Mouse (Mus musculus) urinary bladder, postnatal 10 days (tissue): ENCODE results near the gene Trpv2.

Experiments
- DNase-seq: peaks from one replicate; pipeline ENCODE4 v3.0.0; 2022; ENCODE audit warnings: low spot score

Trpv2 gene

DNA sequence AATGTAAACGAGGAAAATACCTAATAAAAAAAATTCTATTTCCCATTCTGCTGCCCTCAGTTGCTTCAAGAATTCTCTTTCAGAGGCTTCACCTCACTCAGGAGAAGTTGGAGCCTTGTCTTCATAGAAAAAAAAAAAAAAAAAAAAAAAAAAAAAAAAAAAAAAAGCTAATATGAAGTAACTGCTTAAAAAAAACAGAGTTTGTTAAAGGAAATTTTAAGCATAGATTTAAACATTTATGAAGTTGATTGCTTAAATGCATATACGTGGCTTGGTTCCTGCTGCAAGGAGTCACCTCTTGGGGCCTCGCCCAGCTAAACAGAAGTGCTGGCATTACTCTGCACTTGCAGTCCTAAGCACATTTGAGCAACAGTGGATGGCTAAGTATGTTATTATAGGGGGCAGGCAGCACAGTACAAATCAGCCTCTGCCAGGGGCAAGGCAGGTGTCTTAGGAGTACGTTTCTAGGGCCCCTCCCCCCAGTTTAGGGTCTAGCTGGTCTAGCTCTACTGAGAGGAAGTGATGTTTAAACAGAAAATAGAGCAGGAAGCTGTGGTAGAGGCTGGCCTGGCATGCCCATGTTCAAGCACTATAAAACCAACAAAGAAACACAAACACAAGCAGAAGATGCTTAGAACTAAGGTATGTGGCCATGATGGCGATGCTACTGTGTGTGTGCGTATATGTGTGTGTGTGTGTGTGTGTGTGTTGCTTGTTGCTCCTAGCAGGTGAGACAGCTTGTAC is at the start of gene Trpv2:
Gene Trpv2 (plus strand): TSS at position 528 of the 744 bp plus-strand sequence.
- no peak for DNase-seq

DNA sequence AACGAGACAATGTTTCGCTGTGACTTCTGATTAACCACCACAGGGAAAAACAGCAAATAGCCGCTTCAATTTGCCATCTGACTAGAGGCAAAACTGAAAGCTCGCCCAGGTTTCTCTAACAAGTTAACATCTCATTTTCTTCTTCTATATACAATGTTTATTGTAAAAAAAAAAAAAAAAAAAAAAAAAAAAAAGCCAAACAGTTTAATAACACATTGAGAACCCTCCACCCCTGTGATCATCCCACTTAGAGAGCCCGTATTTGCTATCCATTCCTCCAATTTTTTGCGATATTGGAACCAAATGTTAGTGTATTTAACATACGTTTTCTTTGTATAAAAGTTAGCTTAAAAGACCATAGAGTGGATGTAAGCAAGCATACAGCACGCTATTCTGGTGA is 37.2 kb upstream of the Trpv2 start:
- DNase-seq: no peak

DNA sequence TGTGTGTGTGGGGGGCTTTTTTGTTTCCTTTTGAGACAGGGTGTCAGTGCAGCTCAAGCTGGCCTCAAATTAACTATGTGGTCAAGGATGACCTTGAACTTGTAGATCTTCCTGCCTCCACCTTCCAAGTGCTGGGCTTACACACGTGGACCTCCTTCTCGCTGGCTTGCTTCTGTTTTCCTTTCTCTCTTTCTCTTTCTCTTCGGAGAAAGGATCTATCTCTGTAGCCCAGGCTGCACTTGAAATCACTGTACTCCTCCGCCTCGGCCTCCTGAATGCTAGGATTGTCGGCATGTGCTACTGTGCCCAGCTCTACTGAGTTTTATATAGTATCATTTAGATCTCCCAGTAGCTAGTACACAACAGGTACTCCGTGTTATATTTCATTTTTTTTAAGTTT is 36.7 kb upstream of the Trpv2 start:
- DNase-seq: no peak

DNA sequence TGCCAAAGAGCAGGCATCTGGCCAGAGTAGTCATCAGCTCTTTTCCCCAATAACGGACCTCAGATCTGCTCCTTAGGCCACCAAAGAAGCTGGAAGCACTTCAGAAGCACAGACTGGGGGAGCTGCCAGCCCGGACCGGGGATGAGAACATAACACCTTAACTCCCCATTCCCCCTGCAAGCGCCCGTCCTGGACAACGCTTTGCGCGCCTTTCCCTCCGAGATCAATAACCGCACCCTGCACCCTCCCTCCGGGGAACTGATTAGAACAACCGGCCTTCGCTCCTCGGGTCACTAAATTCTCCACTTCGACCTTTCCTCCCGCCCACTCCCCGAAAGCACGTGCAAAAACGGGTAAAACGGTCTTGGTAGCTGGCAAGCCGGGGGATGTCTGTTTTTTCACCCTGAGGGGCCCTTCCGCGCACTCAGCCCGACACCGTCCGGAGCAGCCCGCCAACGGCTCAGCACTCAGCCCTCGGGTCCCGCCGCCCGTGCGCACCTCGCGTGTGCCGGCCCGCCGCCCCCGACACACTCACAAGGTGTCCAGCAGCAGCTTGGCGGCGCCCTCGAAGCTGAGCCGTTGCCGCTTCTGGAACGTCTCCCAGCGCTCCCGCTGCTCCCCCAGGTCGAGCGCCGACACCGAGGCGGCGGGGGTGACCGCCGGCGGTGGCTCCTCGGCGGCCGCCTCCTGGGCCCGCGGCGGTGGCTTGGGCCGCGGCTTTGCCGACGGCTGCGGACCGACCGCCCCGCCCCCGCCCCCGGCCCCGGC is 35.8 kb upstream of the Trpv2 start:
- no peak for DNase-seq

DNA sequence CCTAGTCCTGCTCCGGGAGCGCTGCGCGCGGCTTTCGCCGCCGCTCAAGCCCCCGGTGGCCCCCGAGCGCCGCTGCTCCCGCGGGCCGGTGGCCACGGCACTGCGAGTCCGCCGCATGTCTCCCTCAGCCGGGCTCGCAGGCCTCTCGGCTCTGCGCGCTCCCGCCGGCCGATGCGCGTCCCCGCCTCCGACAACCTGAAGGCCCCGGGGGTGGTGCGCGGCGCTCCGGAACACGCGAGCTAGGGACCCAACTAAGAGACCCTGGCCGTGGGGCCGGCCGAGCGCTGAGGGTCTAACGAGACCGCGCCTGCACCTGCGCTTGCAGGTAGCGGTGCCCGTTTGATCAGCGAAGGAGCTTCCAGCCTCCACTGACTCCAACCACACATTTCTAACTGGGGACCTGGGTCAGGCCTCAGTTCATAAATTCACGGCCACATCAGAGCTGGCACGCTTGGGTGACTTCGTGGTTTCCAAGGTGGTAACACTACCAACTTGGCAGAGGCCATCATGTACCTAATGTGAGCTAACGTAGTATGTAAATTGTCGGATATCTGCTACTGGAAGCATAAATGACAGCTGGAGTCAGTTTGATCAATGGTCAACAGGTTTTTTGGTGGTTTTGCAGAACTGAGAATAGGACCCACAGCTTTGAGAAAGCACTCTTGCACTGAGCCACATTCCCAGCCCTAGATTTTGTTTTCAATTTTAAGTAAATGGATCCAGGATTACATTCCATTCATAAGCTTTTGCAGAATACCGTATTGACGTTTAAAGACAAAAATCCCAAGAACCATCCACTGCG is 35.0 kb upstream of the Trpv2 start, which contains the start of gene Cenpv:
Gene Cenpv (minus strand): TSS at position 173 of the 802 bp plus-strand sequence.
- DNase-seq: peak; percentile 28

DNA sequence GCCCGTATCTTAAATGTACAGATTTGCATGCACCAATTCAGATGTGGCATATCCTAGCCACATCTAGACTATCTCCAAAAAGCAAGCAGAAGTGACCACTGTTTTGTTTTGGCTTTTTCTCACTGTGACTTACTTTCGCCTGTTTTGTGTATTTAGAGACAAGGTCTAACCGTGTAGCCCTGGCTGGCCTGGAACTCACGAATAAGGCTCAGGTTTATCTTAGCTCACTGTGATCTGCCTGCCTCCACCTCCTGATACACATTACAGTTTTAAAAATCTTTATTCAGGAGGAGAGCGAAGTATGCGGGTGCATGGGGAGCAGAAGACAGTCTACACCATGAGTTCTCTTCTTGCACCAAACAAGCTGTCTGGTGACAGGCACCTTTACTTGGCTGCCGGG is 34.1 kb upstream of the Trpv2 start:
- DNase-seq: no peak

DNA sequence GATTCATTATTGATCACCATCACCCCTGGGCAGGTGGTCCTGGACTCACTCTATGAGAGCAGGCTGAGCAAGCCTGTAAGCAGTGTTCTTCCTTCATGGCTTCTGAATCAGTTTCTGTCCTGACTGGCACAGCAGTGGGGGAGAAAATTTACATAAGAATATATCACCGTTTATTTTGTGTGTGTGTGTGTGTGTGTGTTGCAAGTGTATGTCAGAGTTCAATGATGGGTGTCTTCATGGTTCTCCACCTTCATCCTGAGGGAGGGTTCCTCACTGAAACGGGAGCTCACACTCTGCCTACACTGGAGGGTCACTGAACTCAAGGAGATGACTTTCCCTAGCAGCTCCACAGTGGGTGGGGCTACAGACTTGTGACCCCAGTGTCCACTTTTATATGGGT is 33.3 kb upstream of the Trpv2 start:
- no peak for DNase-seq

DNA sequence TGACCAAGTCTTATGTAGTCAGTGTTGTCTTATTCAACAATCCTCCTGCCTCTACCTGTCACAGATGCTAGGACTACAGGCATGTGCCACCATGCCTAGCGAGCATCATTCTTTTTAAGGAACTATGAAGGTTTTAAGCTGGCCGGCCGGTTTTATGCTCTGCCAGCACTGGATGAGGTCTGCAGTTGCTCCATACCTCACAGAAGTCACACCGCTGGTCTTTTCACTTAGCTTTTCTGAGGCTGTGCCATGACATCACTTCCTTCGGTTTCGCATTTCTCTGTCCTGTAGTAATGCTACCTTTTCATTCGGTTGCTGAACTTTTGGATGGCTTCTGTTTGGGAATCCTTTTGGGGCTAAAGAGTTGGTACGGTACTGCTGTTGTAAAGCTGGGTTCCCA is 32.7 kb upstream of the Trpv2 start:
- no peak for DNase-seq

DNA sequence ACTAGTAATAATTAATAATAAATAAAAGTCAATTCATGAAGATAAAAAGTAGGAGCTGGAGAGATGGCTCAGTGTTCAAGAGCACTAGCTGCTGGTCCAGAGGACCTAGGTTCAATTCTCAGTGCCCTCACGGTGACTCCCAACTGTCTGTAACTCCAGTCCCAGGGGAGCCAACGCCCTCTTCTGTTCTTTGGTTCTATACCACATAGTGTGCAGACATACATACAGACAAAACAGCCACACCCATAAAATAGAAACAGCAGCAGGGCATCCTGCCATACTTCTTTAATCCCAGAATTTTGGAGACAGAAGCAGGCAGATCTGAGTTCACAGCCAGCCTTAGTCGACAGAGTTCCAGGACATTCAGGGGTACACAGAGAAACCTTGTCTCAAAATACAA is 30.3 kb upstream of the Trpv2 start:
- no peak for DNase-seq

DNA sequence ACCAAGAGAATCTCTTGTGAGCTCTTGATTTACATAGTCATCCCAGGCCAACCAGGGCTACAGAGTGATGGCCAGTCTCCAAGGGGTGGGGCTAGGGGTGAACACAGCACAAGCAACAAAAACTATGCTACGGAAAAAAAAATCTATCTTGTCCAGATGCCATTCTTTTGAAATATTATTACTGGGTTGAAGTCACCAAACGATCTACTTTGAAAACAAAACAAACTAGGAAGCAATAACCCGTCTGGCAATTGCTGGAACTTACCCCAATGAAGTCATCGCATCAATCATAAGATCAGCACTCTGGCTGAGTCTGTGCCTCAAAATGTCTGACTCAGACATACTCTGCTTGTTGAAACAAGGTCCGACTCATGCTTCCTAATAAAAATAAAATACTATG is 24.5 kb upstream of the Trpv2 start:
- no peak for DNase-seq

DNA sequence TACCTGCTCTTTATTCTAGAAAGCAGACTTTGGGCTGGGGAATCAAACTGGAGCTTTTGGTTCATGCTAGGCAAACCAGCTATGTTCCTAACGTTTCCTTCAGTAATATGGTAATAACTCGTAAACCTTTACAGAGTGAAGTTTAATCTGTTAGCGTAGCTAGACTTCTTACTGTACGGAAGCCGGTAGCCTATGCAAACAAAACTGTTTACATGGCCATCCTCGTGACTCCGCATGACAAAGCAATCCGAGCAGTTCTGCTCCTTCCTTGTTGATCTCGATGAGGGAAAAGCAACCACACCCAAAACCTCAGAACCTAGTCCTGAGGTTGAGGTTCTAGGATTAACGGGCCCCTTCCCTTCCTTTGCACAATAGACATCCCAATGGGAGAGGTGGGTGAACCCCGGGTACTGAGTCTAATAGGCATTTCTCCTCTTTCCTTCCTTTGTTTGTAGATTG is 24.0 kb upstream of the Trpv2 start:
- DNase-seq: no peak

DNA sequence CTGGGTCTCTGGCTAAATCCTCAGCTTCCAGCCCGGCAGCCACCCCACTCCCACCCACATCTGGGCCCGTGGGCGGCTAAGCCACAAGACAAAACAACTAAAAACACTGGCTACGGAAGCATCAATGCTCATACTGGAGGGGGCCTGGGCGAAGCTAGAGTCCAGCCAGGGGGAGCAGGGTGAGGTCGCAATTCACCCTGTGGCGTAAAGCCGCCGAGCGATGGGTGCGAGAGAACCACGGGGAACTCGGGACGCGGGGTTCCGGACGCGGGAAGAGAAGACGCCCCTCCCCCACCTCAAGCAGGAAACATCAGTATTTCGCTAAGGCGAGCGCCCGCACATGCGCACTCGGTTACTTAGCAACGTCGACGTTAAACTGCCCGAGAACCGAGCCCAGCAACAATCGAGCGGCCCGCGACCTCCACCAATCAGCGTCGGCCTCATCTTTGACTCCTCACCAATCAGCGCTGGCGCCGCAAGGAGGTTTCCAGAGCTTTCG is 23.5 kb upstream of the Trpv2 start, which contains the start of gene Ubb:
Gene Ubb (plus strand): TSS at position 445 of the 499 bp plus-strand sequence.
- peak; percentile 98 for DNase-seq

DNA sequence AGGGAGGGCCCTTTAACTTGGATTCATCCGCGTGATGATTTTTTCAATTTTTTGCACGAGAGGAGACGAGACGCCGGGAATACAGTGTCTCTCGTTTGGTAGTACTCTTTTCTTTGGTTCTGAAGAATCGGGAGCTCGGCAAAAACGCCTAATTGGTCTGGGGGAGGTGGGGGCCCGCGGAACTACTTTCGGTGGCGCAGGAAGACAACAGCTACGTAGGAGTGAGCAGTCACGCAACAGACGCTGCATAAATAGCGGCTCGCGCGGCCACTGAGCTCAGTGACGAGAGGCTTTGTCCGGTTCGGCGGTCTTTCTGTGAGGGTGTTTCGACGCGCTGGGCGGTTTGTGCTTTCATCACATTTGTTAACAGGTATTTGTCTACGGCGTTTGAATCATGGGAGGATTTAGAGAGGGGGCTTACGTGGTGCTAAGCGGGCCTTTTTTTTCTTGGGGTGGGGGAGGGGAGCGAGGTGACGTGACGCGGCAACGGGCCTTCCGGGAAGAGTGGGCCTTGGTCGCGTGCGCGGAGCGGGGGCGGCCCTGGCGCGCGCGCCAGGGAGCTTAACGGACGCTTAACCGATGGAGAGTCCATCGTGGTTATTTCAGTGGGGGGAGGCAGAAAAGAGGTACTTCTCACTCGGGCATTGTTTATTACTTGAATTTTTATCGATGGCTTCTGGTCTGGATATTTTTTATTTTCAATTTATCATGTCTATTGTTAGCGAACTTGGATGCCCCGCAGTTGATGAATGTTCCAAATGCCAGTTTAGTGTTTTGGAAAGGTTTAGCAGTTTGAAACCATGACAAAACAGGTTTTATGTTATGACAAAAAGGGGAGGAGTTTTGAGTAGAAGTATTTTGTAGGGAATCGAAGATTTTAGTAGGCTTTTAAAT is 22.8 kb upstream of the Trpv2 start:
- DNase-seq: peak; percentile 74

DNA sequence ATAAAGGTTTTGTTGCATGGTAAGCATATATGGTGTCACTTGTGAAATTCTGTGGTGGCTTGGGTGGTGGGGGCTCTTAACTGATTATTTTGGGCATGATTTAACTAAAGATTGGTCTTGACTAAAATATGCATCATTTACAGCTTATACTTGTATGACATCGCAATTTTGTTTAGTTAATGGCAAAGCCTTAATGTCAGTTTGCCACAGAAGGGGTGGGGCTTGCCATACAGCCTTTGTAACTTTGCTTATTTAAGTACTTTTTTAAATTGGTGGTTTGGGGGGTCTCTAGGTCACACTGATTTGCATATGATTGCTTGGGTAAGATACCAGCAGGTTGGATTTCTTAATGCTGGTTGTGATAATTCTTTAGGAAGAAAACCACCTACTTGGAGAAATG is 21.1 kb upstream of the Trpv2 start:
- no peak for DNase-seq

DNA sequence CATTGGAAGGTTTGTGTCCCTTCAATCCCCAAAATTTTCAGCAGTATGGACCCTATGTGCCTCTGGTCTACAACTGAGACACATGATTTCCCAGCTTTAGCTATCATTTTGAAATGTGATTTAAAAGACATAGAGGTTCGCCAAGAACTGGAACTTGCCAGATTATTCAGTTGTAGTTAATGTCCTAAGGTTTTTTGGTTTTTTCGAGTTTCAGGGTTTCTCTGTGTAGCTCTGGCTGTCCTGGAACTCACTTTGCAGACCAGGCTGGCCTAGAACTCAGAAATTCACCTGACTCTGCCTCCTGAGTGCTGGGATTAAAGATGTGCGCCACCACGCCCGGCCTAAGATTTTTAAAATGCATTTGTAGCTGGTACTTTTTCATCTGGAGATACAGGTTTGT is 20.7 kb upstream of the Trpv2 start:
- DNase-seq: no peak

DNA sequence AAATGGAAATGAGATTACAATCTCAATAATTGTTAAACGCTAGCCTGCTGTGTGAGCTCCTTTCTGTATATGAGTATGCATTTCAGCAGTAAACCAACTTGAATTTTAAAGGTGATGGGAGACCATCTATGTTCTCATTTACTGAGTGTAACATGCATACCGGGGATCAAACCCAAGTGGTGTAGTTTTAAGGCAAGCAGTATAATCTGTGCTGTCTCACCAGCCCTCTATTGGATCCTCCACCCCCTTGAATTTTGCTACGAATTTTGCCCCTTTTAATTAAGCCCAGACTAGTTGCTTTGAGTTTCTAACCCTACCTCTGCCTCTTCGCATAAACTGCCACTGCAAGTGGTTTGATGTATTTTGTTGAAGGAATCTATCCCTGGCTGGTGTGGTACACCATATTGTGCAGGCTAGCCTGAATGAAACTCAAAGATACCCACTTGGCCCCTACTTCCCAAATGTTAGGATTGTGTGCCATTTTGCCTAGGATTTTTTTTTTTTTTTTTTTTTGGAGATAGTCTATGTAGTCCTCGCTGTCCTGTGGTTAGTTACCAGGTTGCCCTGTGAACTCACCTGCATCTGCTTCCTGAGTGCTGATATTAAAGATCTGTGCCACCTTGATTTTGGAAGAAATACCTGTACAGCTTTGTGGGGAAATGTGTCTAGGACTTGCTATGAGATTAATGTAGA is 20.0 kb upstream of the Trpv2 start:
- DNase-seq: no peak

DNA sequence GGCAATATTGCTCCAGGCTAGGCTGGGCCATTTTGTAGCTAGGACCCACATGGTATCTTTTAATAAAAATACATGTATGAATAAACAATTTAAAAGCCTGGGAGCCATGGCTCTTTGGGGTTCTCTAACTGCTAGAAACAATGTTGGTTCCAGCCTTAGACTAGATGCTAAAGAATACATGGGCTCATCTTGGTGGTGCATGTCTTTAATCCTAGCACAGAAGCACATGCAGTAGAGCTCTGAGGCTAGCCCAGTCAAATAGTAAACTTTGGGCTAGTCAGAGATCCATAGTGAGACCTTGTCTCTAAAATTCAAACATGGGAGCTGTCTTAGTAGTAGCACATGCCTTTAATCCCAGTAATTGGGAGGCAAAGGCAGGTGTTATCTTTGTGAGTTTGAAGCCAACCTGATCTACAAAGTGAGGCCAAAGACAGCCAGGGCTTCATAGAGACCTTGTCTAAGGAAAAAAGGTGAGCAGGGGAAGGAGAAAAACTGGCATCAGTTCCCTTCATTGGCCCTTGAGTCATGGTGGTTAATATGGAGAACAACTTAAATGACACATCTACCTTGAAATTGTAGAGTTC is 19.3 kb upstream of the Trpv2 start:
- no peak for DNase-seq

DNA sequence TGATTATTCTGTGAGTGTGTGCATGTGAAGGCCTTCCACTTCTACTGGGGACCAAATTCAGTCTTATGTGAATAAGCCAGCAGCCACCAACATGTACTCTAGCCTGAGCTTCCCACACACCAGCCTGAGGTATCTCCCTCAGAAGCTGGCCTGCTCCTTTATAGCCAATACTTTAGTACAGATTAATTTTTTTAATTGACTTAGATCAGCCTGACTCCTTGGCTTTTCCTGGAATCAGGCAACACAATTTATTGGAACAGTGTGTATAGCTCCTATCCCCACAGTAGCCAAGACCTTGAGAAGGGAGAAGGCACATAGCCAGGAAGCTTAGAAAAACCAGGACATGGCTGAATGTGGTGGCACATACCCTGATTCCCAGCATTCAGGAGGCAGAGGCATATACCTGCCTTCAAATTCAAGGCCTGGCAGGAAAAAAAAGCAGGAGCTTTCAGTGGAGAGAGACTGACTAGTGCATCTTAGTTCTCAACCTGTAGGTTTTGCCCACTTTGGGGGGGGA is 18.3 kb upstream of the Trpv2 start:
- no peak for DNase-seq

DNA sequence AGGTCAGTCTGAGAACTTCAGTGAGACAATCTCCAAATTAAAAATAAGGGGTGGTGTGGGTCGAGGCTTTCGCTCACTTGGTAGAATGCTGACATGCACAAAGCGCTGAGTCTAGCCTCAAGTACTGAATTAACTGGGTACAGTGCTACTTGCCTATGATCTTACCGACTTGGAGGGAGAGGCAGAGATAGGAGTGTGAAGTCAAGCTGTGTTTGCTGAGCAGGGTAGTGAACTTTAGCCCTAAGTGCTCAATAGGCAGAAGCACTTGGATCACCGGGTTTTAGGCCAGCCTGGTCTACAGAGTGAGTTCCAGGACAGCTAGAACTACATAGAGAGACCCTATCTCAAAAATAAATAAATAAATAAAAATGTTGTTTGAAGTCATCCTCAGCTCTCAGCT is 17.1 kb upstream of the Trpv2 start:
- DNase-seq: no peak

DNA sequence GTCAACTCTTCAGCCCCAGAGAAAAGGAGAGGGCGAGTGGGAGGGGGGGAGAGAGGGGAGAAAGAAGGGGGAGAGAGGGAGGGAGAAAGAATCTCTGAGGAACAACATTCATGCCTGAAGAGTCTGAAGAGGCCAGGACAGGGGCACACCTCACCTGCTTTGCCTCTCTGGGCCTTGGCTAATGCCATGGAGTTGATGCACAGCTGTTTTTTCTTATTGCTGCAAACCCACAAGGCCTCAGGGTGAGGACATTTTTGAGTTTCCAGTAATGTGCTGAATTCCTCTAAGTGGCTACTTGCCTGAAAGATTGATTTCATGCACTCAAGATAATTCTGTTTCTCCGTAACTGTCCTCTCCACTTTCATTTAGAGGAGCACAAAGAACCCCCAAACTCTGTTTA is 16.1 kb upstream of the Trpv2 start:
- no peak for DNase-seq
